Comparison of ENCODE assay signal across 8 mouse cellular contexts in genomic region chr3:65973501-65974231, GRCm38 (mm10). TPM values are rescaled to one million over a fixed set of nuclear protein-coding genes. Genes with fewer than 3 reads are reported as not detected.
DNase-seq lines count a peak whose midpoint lies in the region; ATAC-seq and TF ChIP-seq lines count a peak whose summit lies in the region.

No protein-coding gene starts in this region.

- no peak for DNase-seq in lung, postnatal 14 days
- no peak for DNase-seq in forebrain, embryonic 10.5 days (ENCODE audit: extremely low spot score, low spot score)
- DNase-seq in layer of hippocampus, postnatal 10 days (ENCODE audit: low spot score in 2 of 2), result no peak
- DNase-seq in thymus, postnatal 36 days, result no peak
- DNase-seq in urinary bladder, adult 2 months (ENCODE audit: low spot score), result no peak

- WGBS in lung, embryonic 16.5 days, result 19% methylated on average over 8 of the region's 8 CpGs
- 44% methylated on average over 8 of the region's 8 CpGs for WGBS in forebrain, embryonic 10.5 days
- WGBS in limb, embryonic 15.5 days, result 27% methylated on average over 8 of the region's 8 CpGs
- WGBS in small intestine, adult 2 months, result 23% methylated on average over 8 of the region's 8 CpGs

- no peak for TF ChIP-seq POLR2A in small intestine, adult 2 months (IDR thresholded peaks at IDR 0.05; ENCODE audit: low read depth, low read length)

- peak overlapping the region; percentile 64 for H3K4me2 ChIP-seq in lung, embryonic 16.5 days (ENCODE audit: low read depth, low read length)
- H3K4me2 ChIP-seq in limb, embryonic 15.5 days, result peak overlapping the region; percentile 58

- peak; percentile 20; the same call in 1 of the 2 replicates for ATAC-seq in lung, embryonic 16.5 days (ENCODE audit: low read depth)
- no peak for ATAC-seq in limb, embryonic 15.5 days (ENCODE audit: insufficient number of reproducible peaks, low FRiP score, low TSS enrichment, low read depth)

- H3K36me3 ChIP-seq in lung, embryonic 16.5 days (ENCODE audit: control insufficient read depth, insufficient read depth, low read length), result no peaks in the 10 kb centered on the region
- no peaks in the 10 kb centered on the region for H3K36me3 ChIP-seq in forebrain, embryonic 10.5 days (replicated peaks)
- H3K36me3 ChIP-seq in limb, embryonic 15.5 days, result no peaks in the 10 kb centered on the region
- H3K36me3 ChIP-seq in small intestine, adult 2 months (ENCODE audit: control insufficient read depth, insufficient read depth, low read length), result no peaks in the 10 kb centered on the region

- H3K4me1 ChIP-seq in lung, embryonic 16.5 days (replicated peaks; ENCODE audit: control insufficient read depth, insufficient read depth, low read length), result peaks cover 17% of the 10 kb centered on the region
- peaks cover 34% of the 10 kb centered on the region for H3K4me1 ChIP-seq in forebrain, embryonic 10.5 days
- H3K4me1 ChIP-seq in limb, embryonic 15.5 days, result peaks cover 11% of the 10 kb centered on the region; the same call in 1 of the 2 replicates
- H3K4me1 ChIP-seq in small intestine, adult 2 months (ENCODE audit: control insufficient read depth, insufficient read depth, insufficient read length, low read length), result no peaks in the 10 kb centered on the region

- H3K27ac ChIP-seq in lung, embryonic 16.5 days (ENCODE audit: low read length), result peak overlapping the region; percentile 100
- H3K27ac ChIP-seq in forebrain, embryonic 10.5 days, result peak overlapping the region; percentile 94
- H3K27ac ChIP-seq in limb, embryonic 15.5 days, result peak overlapping the region; percentile 99
- peak overlapping the region; percentile 100 for H3K27ac ChIP-seq in small intestine, adult 2 months (ENCODE audit: insufficient read depth, low read depth, low read length)

- no peak for TF ChIP-seq CTCF in small intestine, adult 2 months (IDR thresholded peaks at IDR 0.05; ENCODE audit: extremely low read depth, insufficient read length, insufficient replicate concordance, low read depth, low read length)

- no peaks in the 10 kb centered on the region for H3K9me3 ChIP-seq in lung, embryonic 16.5 days (ENCODE audit: control insufficient read depth, low read length)
- no peaks in the 10 kb centered on the region; the same call in 1 of the 2 replicates for H3K9me3 ChIP-seq in forebrain, embryonic 10.5 days
- no peaks in the 10 kb centered on the region for H3K9me3 ChIP-seq in limb, embryonic 15.5 days

- H3K9ac ChIP-seq in lung, embryonic 16.5 days (ENCODE audit: low read length), result peak overlapping the region; percentile 85
- H3K9ac ChIP-seq in limb, embryonic 15.5 days, result peak overlapping the region; percentile 70; the same call in 1 of the 2 replicates

- H3K4me3 ChIP-seq in lung, embryonic 16.5 days (ENCODE audit: low read length), result peak overlapping the region; percentile 68
- peak overlapping the region; percentile 58 for H3K4me3 ChIP-seq in forebrain, embryonic 10.5 days
- peak overlapping the region; percentile 63 for H3K4me3 ChIP-seq in limb, embryonic 15.5 days
- no peak overlapping the region for H3K4me3 ChIP-seq in small intestine, adult 2 months (ENCODE audit: low read depth, low read length)

- no peaks in the 10 kb centered on the region for H3K27me3 ChIP-seq in lung, embryonic 16.5 days (ENCODE audit: control insufficient read depth, insufficient read depth, low read depth, low read length)
- no peaks in the 10 kb centered on the region for H3K27me3 ChIP-seq in forebrain, embryonic 10.5 days (ENCODE audit: poor library complexity, severe bottlenecking)
- H3K27me3 ChIP-seq in limb, embryonic 15.5 days, result no peaks in the 10 kb centered on the region
- no peaks in the 10 kb centered on the region for H3K27me3 ChIP-seq in small intestine, adult 2 months (ENCODE audit: control insufficient read depth, insufficient read depth, low read length)

RNA-seq across cellular contexts. Expression of gene Ccnl1, which starts 15.6 kb away (rescaled TPM):
- polyA plus RNA-seq in lung, embryonic 16.5 days (2015; fragmentation: Nextera tagmentation; extraction: Ambion mirVana), result 105 and 114 TPM in 2 replicates
- 99.3 and 107 TPM in 2 replicates for polyA plus RNA-seq in forebrain, embryonic 10.5 days (2016; fragmentation: Nextera tagmentation; extraction: Ambion mirVana)
- polyA plus RNA-seq in limb, embryonic 15.5 days (2015; fragmentation: Nextera tagmentation; extraction: Ambion mirVana), result 101 and 110 TPM in 2 replicates
- 46.7 and 64.3 TPM in 2 replicates for polyA plus RNA-seq in small intestine, adult 2 months (2012; rRNA removed)
- total RNA-seq in layer of hippocampus, postnatal 10 days (2021), result 10 to 100 TPM; 56.7 to 61.8 TPM
- 86.0 and 114 TPM in 2 replicates for polyA plus RNA-seq in urinary bladder, adult 2 months (2012; rRNA removed)
